Mouse (Mus musculus) left cerebral cortex, postnatal 25 days (tissue): ENCODE data around the gene Gm5286. TPM values are rescaled to one million over a fixed set of nuclear protein-coding genes. Genes with fewer than 3 reads are reported as not detected.
"Not testable (repeated sequence)": the region's sequence is repeated elsewhere in the genome, so short reads cannot be mapped to it uniquely, and the experiment has no call there.

Experiments used
- DNase-seq, 2 experiments: peaks; one replicate each; pipeline ENCODE4 v3.0.0; 2022; ENCODE audit warnings: low spot score in 2 of 2, mixed read lengths in 1 of 2
- intact Hi-C: fragments of 180-260 bp; cut with DNase I; formaldehyde crosslinking; loops from one replicate; pipeline ENCODE4 v1.15.1; 2025
- total RNA-seq, 2 experiments: library from RNA; stranded (reverse); gene quantifications; 2 replicates each; pipeline ENCODE4 v1.2.3; 2021

Gm5286 gene
- not detected for total RNA-seq

GRCm38 (mm10) chr3:94196414-94196813 is at the start of gene Gm5286:
TSS of gene Gm5286 (plus strand) at chr3:94196714.
- intact Hi-C loops = not testable (repeated sequence)

DNA sequence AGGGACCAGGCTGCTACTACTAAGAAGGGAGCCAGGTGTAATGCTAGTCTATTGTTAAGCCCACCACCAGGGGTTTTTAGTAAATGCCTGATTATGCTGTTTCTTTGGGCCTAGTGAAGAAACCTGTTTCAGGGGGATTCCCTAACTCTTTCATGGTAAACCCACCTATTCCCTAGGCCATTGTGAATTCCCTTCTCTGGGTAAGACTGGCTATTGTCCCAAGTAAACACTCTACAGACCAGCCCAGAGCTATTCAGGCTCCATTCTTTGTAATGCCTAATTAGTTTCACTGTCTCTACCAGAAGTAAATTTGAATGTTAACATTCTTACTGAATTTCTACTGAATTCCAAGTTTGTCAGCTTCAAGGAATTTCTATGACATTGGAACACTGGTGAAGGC is 29.2 kb upstream of the Gm5286 start:
- DNase-seq, intact Hi-C loops: not testable (repeated sequence)

More at GRCm38 (mm10) chr3:94196414-94196813, at the start of gene Gm5286:
- not testable (repeated sequence) for DNase-seq

DNA sequence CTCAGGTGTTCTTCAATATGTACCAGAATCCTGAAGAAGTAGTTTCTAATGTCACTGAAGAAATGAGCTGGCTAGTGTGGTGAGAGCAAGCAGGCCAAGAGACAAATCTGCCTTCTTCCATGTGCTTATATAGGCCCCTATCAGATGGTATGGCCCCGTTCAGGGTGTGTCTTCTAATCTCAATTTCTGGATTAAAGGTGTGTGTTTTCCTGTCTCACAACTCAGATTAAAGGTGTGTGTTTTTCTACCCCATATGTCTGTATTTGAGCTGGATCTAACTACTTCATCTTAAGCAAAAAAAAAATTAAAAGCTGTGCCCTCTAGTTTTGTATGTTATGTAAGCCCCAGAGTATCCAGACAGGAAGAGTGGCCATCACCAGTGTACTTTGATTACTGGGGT is 18.4 kb upstream of the Gm5286 start, which contains the start of gene Gm10696:
Gm10696 (minus strand) TSS at position 101 of the 400 bp plus-strand sequence.
- DNase-seq, intact Hi-C loops: not testable (repeated sequence)

Other genes with a start within 250 kb of the Gm5286 start
- gene Tdpoz5, start 235.4 kb upstream of the Gm5286 start, total RNA-seq = not detected
- not detected for gene Gm9125, start 141.8 kb upstream of the Gm5286 start, total RNA-seq
- not detected for gene Gm10697, start 124.1 kb upstream of the Gm5286 start, total RNA-seq
- not detected for gene Gm10696, start 18.5 kb upstream of the Gm5286 start, total RNA-seq
- gene Gm4778, start 67.3 kb downstream of the Gm5286 start, total RNA-seq = not detected
- gene Them4, start 113.4 kb downstream of the Gm5286 start, total RNA-seq = 10 to 100 TPM; 20.5 to 21.5 TPM
- not detected for gene Them5, start 145.4 kb downstream of the Gm5286 start, total RNA-seq
- under 1 TPM; 0.64 to 0.76 TPM for gene C2cd4d, start 165.7 kb downstream of the Gm5286 start, total RNA-seq
- gene Rorc, start 176.1 kb downstream of the Gm5286 start, total RNA-seq = under 1 TPM; 0.21 to 0.60 TPM
- gene Lingo4, start 201.8 kb downstream of the Gm5286 start, total RNA-seq = 1 to 10 TPM in 1 of 2 experiments, under 1 TPM in 1; 0.87 to 1.4 TPM
- gene Tdrkh, start 216.6 kb downstream of the Gm5286 start, total RNA-seq = 10 to 100 TPM; 35.1 to 37.9 TPM
- 10 to 100 TPM; 37.8 to 38.9 TPM for gene Mrpl9, start 246.6 kb downstream of the Gm5286 start, total RNA-seq
- gene Oaz3, start 247.2 kb downstream of the Gm5286 start, total RNA-seq = not detected